Mouse (Mus musculus) kidney, postnatal 25 days (tissue): ENCODE measurements around the gene Adgrg5.

ENCODE experiments used
- DNase-seq, 2 experiments: peaks; one replicate each; pipeline ENCODE4 v3.0.0; 2021; ENCODE audit warnings: mixed read lengths in 2 of 2

The Adgrg5 gene

GRCm38 (mm10) chr8:94973786-94974185 lies 50.3 kb downstream of the Adgrg5 start:
- DNase-seq: peak in 1 of 2 experiments; percentile 67

- peak; percentile 66 to 83 for DNase-seq
These were observed 51.1 kb downstream of the Adgrg5 start, which contains the start of gene Adgrg1 for GRCm38 (mm10) chr8:94974467-94975165. Gene Adgrg1 (plus strand): TSS chr8:94974751.

DNA sequence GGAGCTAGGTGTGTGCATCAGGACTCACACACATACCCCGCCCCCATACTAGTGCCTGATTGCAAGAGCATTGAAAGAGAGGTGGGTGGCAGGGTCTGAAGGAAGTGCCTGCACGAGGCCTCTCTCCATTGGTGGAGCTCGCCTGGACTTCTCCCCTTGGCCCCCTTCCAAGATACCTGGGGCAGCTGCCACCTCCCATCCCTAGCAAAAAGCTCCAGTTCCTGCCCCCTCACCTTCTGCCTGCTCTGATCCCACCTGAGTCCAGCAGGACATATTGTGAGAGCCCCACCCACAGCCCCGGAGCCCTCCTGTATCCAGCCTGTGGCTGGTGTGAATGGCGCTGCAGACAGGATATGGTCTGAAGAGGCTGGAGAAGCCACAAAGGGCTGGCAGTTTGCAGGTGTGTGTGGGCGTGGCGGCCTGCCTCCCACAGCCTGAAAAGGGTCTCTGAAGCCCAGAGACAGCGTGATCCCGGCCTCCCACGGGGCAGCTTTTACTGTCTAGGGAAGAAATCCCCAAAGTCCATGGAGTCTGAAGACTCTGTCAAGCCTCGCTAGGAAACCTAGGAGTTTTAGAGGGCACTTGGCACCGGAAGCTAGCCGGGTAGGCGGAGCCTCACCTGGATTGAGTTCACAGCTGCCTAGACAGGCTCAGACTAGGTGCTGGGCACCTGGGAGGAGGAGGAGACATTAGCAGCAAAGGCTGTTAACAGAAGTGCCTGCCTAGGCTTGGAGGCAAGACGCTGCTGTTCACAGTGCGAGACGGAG lies 53.3 kb downstream of the Adgrg5 start:
- peak; percentile 90 to 96 for DNase-seq

DNA sequence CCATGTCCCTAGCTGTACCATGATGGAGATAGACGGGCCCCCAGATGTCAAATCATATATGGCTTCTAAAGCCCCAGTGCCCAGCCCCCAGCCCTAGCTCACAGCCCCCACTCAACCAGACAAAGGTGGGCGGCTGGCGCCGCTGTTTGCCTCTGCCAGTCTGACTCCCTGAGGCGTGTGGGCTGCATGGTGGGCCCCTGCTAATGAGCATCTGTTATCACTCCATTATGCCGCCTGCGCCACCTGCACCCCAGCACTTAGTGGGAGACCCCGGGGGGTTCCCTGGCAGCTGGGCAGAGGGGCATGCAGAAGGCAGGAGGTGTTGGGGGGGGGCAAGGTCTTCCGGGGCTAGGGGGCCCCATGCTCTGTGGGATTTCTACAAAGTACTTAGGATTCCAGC lies 54.6 kb downstream of the Adgrg5 start:
- no peak for DNase-seq

- DNase-seq: no peak
These were observed 55.3 kb downstream of the Adgrg5 start for GRCm38 (mm10) chr8:94978593-94979319.

DNA sequence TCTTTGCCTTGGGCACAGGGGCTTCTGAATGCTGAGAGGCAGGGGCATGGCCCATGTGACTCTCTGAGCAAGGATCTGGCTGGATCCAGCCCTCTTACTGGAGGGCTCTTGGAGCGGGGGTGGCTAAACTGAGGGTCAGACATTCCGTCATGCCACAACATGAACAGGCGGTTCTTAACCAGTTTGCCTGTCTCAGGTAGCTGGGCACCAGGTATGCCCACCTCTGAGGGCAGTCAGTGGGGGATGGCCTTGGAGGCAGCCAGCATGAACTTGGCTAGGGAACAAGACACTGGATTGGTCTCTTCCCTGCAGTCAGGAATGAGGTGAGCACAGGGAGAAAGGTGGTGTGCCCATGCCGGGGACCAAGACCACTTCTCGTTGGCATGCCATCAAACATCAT lies 56.7 kb downstream of the Adgrg5 start:
- DNase-seq: peak; percentile 72 to 93

- DNase-seq: peak in 1 of 2 experiments; percentile 75
These were observed 57.5 kb downstream of the Adgrg5 start for GRCm38 (mm10) chr8:94980976-94981375.

GRCm38 (mm10) chr8:94981848-94982247 lies 58.4 kb downstream of the Adgrg5 start:
- DNase-seq: no peak

DNA sequence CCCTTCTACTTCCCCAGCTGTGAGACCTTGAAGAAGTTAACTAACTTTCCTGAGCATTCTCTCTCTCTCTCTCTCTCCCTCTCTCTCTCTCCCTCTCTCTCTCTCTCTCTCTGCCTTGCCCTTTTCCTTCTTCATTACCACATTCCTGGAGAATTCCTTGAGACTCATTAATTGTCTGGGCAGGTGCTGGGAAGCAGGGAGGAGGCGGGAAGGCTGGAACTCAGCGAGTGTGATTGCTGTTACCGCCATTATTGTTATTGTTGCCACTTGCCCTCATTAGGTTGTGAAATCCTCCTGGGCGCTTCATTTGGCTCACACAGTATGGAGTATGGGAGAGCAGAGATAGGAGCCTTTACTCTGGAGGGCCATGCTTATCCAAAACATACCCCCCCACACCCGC lies 59.7 kb downstream of the Adgrg5 start:
- DNase-seq: no peak

DNA sequence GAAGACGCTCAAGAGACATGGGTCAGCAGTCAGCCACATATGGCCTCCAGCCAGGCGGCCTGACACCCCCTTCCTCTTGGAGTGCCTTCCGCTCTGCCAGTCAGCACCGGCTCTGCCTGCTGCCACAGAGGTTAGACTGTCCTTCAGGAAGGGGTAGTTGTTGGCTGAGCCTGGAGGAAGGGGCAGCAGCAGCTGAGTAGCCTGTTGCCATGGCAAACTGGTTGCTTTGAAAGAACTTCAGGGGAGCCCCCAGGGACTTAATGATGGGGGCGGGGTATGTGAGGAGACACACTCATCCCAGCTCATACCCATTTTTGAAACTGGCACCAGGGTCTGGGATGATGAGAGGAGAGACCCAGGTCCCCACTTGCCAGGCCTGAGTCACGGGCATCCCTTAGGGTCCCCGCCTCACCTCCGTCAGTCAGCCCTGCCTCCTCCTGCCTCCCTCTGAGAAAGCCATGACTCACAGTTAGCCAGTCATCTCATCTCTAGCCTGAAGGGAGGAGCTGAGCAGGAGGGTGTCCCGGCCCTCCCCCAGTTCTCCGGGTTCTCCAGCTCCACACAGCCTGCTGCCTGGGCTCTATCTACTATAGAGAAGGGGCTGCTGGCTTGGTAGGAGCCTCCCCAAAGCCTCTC lies 60.5 kb downstream of the Adgrg5 start:
- DNase-seq: peak; percentile 92 to 98

DNA sequence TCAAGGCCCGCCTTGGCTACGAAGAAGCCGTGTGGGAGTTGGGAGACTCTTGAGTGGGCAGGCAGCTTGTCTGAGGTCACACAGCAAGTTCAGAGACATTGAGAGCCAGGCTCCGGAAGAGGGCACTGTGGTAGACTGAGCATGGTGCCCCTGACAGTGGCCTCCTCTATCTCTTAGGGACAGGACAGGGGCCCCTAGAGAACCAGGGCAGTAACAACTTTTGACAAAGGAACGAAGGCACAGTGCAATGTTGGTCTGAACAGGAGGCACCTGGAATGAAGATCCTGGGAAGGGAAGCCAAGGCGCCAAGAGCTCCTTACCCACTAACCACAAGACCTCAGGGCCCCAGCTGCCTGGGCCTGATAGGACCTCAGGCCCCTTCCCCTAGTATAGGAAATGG lies 61.5 kb downstream of the Adgrg5 start:
- peak in 1 of 2 experiments; percentile 74 for DNase-seq

DNA sequence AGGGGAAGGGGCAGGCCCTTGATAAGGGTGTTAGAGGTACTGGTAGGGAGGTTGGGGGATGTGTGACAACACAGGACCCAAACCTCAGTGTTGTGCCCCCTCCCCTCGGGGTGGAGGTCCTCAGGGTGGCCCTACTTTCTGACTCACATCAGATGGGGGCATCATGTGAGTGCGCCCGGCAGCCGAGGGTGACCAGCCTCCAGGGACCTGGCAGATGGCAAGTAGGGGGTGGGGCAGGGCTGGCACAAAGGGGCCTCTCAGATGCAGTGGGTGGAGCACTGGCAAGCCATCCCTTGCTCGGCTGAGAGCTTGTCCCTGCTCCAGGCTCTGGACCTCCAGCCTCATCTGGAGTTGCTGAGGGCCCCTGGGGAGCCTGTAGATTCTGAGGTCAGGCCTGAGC lies 63.2 kb downstream of the Adgrg5 start:
- peak; percentile 66 to 85 for DNase-seq

DNA sequence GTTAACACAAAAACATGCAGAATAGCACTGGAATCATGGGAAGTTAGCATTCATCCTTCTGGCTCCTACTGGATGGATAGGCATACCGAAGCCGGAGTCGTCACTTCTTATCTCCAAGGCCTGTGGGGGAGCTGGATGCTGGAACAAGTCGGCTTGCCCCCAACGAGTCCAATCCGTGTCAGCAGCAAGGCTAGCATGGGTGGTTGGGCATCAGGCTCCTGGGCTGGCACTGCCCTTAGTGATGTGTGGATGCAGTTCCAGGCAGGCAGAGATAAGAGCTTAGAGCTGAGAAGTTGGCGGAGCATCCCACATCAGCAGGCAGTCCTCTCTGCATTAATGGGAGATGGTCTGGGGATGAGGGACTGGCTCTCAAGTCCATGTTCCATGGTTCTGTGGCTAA lies 64.1 kb downstream of the Adgrg5 start:
- DNase-seq: no peak

DNA sequence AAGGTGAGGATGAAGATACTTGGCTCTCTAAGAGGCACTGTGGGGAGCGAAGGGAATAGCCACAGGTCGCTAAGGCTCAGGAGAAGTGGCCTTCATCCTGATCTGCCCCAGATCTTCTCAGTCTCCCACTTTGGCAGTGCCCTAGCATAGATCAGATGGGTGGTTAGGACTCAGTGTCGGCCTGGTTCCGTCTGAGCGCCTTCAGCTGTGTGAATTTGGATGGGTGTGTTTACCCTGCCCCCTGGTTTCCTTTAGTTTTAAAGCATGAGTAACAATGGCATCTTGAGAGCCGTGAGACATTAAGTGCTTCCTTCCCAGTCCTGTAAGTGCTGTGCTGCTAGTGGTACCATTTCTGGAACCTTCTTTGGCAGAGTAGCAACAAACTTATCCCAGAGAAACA lies 65.1 kb downstream of the Adgrg5 start:
- no peak for DNase-seq

DNA sequence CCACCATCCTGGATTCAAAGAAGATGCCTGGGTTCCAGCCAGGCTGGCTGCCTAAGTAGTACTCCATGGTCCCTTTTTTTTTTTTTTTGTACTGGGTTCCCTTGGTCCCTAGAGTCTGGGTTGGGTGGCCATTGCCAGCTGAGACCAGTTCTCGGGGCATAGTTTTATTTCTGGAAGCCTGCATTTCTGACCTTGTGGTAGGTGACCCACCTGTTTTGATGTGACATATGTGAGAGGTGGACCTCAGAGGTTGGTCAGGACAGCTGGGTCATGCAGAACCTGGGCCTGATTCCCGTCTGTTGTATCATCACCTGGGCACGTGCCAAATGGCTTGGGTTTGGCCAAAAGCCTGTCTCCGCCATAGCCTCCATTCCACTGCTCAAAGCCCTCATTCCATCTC lies 66.2 kb downstream of the Adgrg5 start:
- peak; percentile 71 to 76 for DNase-seq

- DNase-seq: no peak
These were observed 67.3 kb downstream of the Adgrg5 start for GRCm38 (mm10) chr8:94990598-94991453.

GRCm38 (mm10) chr8:94991454-94991994 lies 68.0 kb downstream of the Adgrg5 start:
- no peak for DNase-seq

DNA sequence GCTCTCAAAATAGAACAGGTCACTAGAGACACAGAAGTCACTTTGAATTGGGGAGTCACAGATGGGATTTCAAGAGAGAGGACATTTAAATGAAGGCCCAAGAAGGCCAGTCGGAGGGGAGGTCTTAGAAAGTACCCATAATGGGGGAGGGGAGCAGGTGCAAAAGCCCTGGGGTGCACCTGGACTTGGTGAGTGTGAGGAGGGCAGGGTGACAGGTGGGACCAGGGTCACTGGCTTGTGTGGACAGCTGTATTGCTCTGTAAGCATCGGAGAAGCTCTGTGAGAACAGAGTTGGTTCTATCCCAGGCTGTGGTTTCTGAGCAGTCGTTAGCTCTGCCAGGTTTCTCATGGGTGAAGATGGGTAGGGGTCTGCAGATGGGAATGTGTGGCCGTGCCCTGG lies 68.5 kb downstream of the Adgrg5 start:
- no peak for DNase-seq

DNA sequence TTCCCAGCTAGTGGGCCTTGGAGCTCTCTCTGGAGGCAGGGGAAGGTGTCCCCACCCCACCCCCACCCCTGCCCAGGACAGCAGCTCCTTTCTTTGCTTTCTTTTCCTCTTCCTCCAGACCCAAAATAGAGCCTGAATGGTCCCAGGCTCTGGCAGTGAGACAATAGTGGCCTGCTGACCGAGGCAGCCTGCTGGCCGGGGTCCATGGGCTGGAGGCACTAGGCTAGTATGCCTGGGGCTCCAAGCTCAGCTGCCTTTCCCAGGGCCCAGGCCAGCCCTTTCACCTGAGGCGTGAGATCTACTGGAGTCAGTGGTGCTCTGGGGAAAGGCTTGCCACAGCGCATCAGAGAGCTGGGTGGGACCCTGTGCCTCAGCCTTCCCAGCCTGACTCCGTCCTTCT lies 69.0 kb downstream of the Adgrg5 start:
- DNase-seq: peak; percentile 85 to 91
